Mouse (Mus musculus): ENCODE measurements at regions not wholly inside any gene's neighbourhood (a gene's known extent, or its start where the extent isn't known, plus 50 kb on each side); places are given as distances from the start of the nearest gene placed in this dataset.

- H3K4me2 ChIP-seq (ENCODE audit: low read depth, low read length), result no peak overlapping the region
- H3K4me1 ChIP-seq (ENCODE audit: control insufficient read depth, insufficient read depth, low read length), result no peaks in the 10 kb centered on the region
- DNase-seq (ENCODE audit: low spot score), result no peak
- H3K9me3 ChIP-seq (replicated peaks; ENCODE audit: control insufficient read depth, low read length), result no peaks in the 10 kb centered on the region
- H3K9ac ChIP-seq (replicated peaks; ENCODE audit: low read length), result no peak overlapping the region
- H3K27ac ChIP-seq (replicated peaks; ENCODE audit: low read depth, low read length), result no peak overlapping the region
- H3K36me3 ChIP-seq (replicated peaks; ENCODE audit: control insufficient read depth, insufficient read depth, low read depth, low read length), result no peaks in the 10 kb centered on the region
- no peak overlapping the region for H3K4me3 ChIP-seq (ENCODE audit: low read depth, low read length)
- ATAC-seq (replicated peaks; ENCODE audit: insufficient number of reproducible peaks, low FRiP score, low TSS enrichment, low read depth), result no peak
- no peaks in the 10 kb centered on the region for H3K27me3 ChIP-seq (ENCODE audit: control insufficient read depth, insufficient read depth, low read length)
- WGBS, result 83% methylated on average over 12 of the region's 12 CpGs
Measured at GRCm38 (mm10) chr13:59393231-59393938, 191.6 kb downstream of the Agtpbp1 start.

GRCm38 (mm10) chr13:59392828-59393227, 192.2 kb downstream of the Agtpbp1 start:
- ATAC-seq (replicated peaks; ENCODE audit: insufficient number of reproducible peaks, low FRiP score, low TSS enrichment, low read depth) (no peak), DNase-seq (ENCODE audit: low spot score) (no peak)
- no peak overlapping the region for H3K4me2 ChIP-seq (ENCODE audit: low read depth, low read length)
- no peaks in the 10 kb centered on the region for H3K36me3 ChIP-seq (replicated peaks; ENCODE audit: control insufficient read depth, insufficient read depth, low read depth, low read length)
- H3K9me3 ChIP-seq (replicated peaks; ENCODE audit: control insufficient read depth, low read length), result no peaks in the 10 kb centered on the region
- 78% methylated on average over 4 of the region's 4 CpGs for WGBS
- H3K4me3 ChIP-seq (ENCODE audit: low read depth, low read length), result no peak overlapping the region
- H3K4me1 ChIP-seq (ENCODE audit: control insufficient read depth, insufficient read depth, low read length), result no peaks in the 10 kb centered on the region
- H3K9ac ChIP-seq (replicated peaks; ENCODE audit: low read length), result no peak overlapping the region
- H3K27ac ChIP-seq (replicated peaks; ENCODE audit: low read depth, low read length), result no peak overlapping the region
- no peaks in the 10 kb centered on the region for H3K27me3 ChIP-seq (ENCODE audit: control insufficient read depth, insufficient read depth, low read length)

- H3K4me1 ChIP-seq (ENCODE audit: control insufficient read depth, insufficient read depth, low read length), result no peaks in the 10 kb centered on the region
- 80% methylated on average over 14 of the region's 14 CpGs for WGBS
- no peaks in the 10 kb centered on the region for H3K9me3 ChIP-seq (replicated peaks; ENCODE audit: control insufficient read depth, low read length)
- DNase-seq (ENCODE audit: low spot score) (no peak), ATAC-seq (replicated peaks; ENCODE audit: insufficient number of reproducible peaks, low FRiP score, low TSS enrichment, low read depth) (0 out of 2 replicates have a peak, but pooled peaks have one; percentile 39)
- H3K4me2 ChIP-seq (ENCODE audit: low read depth, low read length), result no peak overlapping the region
- H3K27me3 ChIP-seq (ENCODE audit: control insufficient read depth, insufficient read depth, low read length), result no peaks in the 10 kb centered on the region
- no peaks in the 10 kb centered on the region for H3K36me3 ChIP-seq (replicated peaks; ENCODE audit: control insufficient read depth, insufficient read depth, low read depth, low read length)
- H3K27ac ChIP-seq (replicated peaks; ENCODE audit: low read depth, low read length), result no peak overlapping the region
- H3K4me3 ChIP-seq (ENCODE audit: low read depth, low read length), result no peak overlapping the region
- H3K9ac ChIP-seq (replicated peaks; ENCODE audit: low read length), result no peak overlapping the region
Measured at GRCm38 (mm10) chr13:59387627-59388325, 197.3 kb downstream of the Agtpbp1 start.

GRCm38 (mm10) chr13:59386935-59387540, 198.0 kb downstream of the Agtpbp1 start:
- no peaks in the 10 kb centered on the region for H3K4me1 ChIP-seq (ENCODE audit: control insufficient read depth, insufficient read depth, low read length)
- DNase-seq (ENCODE audit: low spot score), result no peak
- H3K27me3 ChIP-seq (ENCODE audit: control insufficient read depth, insufficient read depth, low read length), result no peaks in the 10 kb centered on the region
- no peak overlapping the region for H3K4me2 ChIP-seq (ENCODE audit: low read depth, low read length)
- H3K36me3 ChIP-seq (replicated peaks; ENCODE audit: control insufficient read depth, insufficient read depth, low read depth, low read length), result no peaks in the 10 kb centered on the region
- no peaks in the 10 kb centered on the region for H3K9me3 ChIP-seq (replicated peaks; ENCODE audit: control insufficient read depth, low read length)
- WGBS, result 81% methylated on average over 7 of the region's 7 CpGs
- H3K9ac ChIP-seq (replicated peaks; ENCODE audit: low read length), result no peak overlapping the region
- no peak overlapping the region for H3K4me3 ChIP-seq (ENCODE audit: low read depth, low read length)
- ATAC-seq (replicated peaks; ENCODE audit: insufficient number of reproducible peaks, low FRiP score, low TSS enrichment, low read depth), result no peak
- no peak overlapping the region for H3K27ac ChIP-seq (replicated peaks; ENCODE audit: low read depth, low read length)

GRCm38 (mm10) chr13:59385824-59386223, 199.2 kb downstream of the Agtpbp1 start:
- 78% methylated on average over 6 of the region's 6 CpGs for WGBS
- DNase-seq (ENCODE audit: low spot score), result no peak
- H3K27ac ChIP-seq (replicated peaks; ENCODE audit: low read depth, low read length), result no peak overlapping the region
- no peaks in the 10 kb centered on the region for H3K27me3 ChIP-seq (ENCODE audit: control insufficient read depth, insufficient read depth, low read length)
- no peak overlapping the region for H3K4me3 ChIP-seq (ENCODE audit: low read depth, low read length)
- no peaks in the 10 kb centered on the region for H3K9me3 ChIP-seq (replicated peaks; ENCODE audit: control insufficient read depth, low read length)
- no peak overlapping the region for H3K4me2 ChIP-seq (ENCODE audit: low read depth, low read length)
- no peak for ATAC-seq (replicated peaks; ENCODE audit: insufficient number of reproducible peaks, low FRiP score, low TSS enrichment, low read depth)
- no peaks in the 10 kb centered on the region for H3K4me1 ChIP-seq (ENCODE audit: control insufficient read depth, insufficient read depth, low read length)
- H3K9ac ChIP-seq (replicated peaks; ENCODE audit: low read length), result no peak overlapping the region
- H3K36me3 ChIP-seq (replicated peaks; ENCODE audit: control insufficient read depth, insufficient read depth, low read depth, low read length), result no peaks in the 10 kb centered on the region

GRCm38 (mm10) chr13:59370141-59370816, 214.7 kb downstream of the Agtpbp1 start:
- ATAC-seq (replicated peaks; ENCODE audit: insufficient number of reproducible peaks, low FRiP score, low TSS enrichment, low read depth) (no peak), DNase-seq (ENCODE audit: low spot score) (no peak)
- Histone ChIP-seq H3K27me3 (ENCODE audit: control insufficient read depth, insufficient read depth, low read length) (no peaks in the 10 kb centered on the region), H3K9ac (replicated peaks; ENCODE audit: low read length) (no peak overlapping the region), H3K4me1 (ENCODE audit: control insufficient read depth, insufficient read depth, low read length) (no peaks in the 10 kb centered on the region), H3K4me3 (ENCODE audit: low read depth, low read length) (no peak overlapping the region), H3K9me3 (replicated peaks; ENCODE audit: control insufficient read depth, low read length) (no peaks in the 10 kb centered on the region), H3K36me3 (replicated peaks; ENCODE audit: control insufficient read depth, insufficient read depth, low read depth, low read length) (no peaks in the 10 kb centered on the region), H3K4me2 (ENCODE audit: low read depth, low read length) (no peak overlapping the region), H3K27ac (replicated peaks; ENCODE audit: low read depth, low read length) (no peak overlapping the region)
- WGBS, result 87% methylated on average over 12 of the region's 12 CpGs

GRCm38 (mm10) chr13:59368550-59369449, 216.2 kb downstream of the Agtpbp1 start:
- 63% methylated on average over 13 of the region's 13 CpGs for WGBS
- Histone ChIP-seq H3K4me2 (ENCODE audit: low read depth, low read length) (no peak overlapping the region), H3K27ac (replicated peaks; ENCODE audit: low read depth, low read length) (no peak overlapping the region), H3K9ac (replicated peaks; ENCODE audit: low read length) (no peak overlapping the region), H3K27me3 (ENCODE audit: control insufficient read depth, insufficient read depth, low read length) (no peaks in the 10 kb centered on the region), H3K36me3 (replicated peaks; ENCODE audit: control insufficient read depth, insufficient read depth, low read depth, low read length) (no peaks in the 10 kb centered on the region), H3K4me3 (ENCODE audit: low read depth, low read length) (no peak overlapping the region), H3K4me1 (ENCODE audit: control insufficient read depth, insufficient read depth, low read length) (no peaks in the 10 kb centered on the region), H3K9me3 (replicated peaks; ENCODE audit: control insufficient read depth, low read length) (no peaks in the 10 kb centered on the region)
- no peak for ATAC-seq (replicated peaks; ENCODE audit: insufficient number of reproducible peaks, low FRiP score, low TSS enrichment, low read depth)
- no peak for DNase-seq (ENCODE audit: low spot score)

Measured in embryonic facial prominence, embryonic 11.5 days (tissue).